Mouse (Mus musculus) midbrain, embryonic 16.5 days (tissue): ENCODE results near the gene Usb1. TPM values are rescaled to one million over a fixed set of nuclear protein-coding genes. Genes with fewer than 3 reads are reported as not detected.

Experiments used
- ATAC-seq: fragments of 200-750 bp; cut with Nextera tagmentation; 2 replicates; pipeline ENCODE4 v1.8.0; 2017; ENCODE audit warnings: moderate TSS enrichment
- H3K27ac ChIP-seq: fragments of 300-500 bp; sonication (generic); 2 replicates; pipeline ENCODE4 v1.5.1; 2014; ENCODE audit warnings: mild to moderate bottlenecking, low read length, mixed read lengths
- H3K27me3 ChIP-seq: fragments of 300-500 bp; sonication (generic); 2 replicates; pipeline ENCODE4 v1.6.1; 2014; ENCODE audit warnings: low read depth, low read length, mixed read lengths; ENCODE audit not compliant: control insufficient read depth, insufficient read depth
- H3K36me3 ChIP-seq: fragments of 300-500 bp; sonication (generic); 2 replicates; pipeline ENCODE4 v1.6.1; 2014; ENCODE audit warnings: mild to moderate bottlenecking, low read length, moderate library complexity, mixed read lengths; ENCODE audit not compliant: control insufficient read depth, insufficient read depth
- H3K4me1 ChIP-seq: fragments of 300-500 bp; sonication (generic); 2 replicates; pipeline ENCODE4 v1.6.1; 2014; ENCODE audit warnings: mild to moderate bottlenecking, low read length, mixed read lengths; ENCODE audit not compliant: control insufficient read depth, insufficient read depth
- H3K4me2 ChIP-seq: fragments of 300-500 bp; sonication (generic); 2 replicates; pipeline ENCODE4 v1.6.1; 2014; ENCODE audit warnings: mild to moderate bottlenecking, low read length, mixed read lengths
- H3K4me3 ChIP-seq: fragments of 300-500 bp; sonication (generic); 2 replicates; pipeline ENCODE4 v1.5.1; 2014; ENCODE audit warnings: low read depth, mild to moderate bottlenecking, low read length, moderate library complexity, mixed read lengths
- H3K9ac ChIP-seq: fragments of 300-500 bp; sonication (generic); 2 replicates; pipeline ENCODE4 v1.6.1; 2014; ENCODE audit warnings: low read depth, low read length, mixed read lengths
- H3K9me3 ChIP-seq: fragments of 300-500 bp; sonication (generic); replicated peaks from 2 replicates; pipeline ENCODE4 v1.6.1; 2014; ENCODE audit warnings: mild to moderate bottlenecking, low read length, mixed read lengths; ENCODE audit not compliant: control insufficient read depth, poor library complexity, severe bottlenecking
- WGBS: fragments of 180-500 bp; shearing (Covaris S2); extraction: QIAGEN DNeasy Blood & Tissue Kit; methylation state at CpG from one replicate; pipeline ENCODE4 v1.1.7; 2014; 5-methylcytosine and 5-hydroxymethylcytosine counted together
- polyA plus RNA-seq: library from polyadenylated mRNA; unstranded; fragments of >200 nt; fragmentation: Nextera tagmentation; extraction: Ambion mirVana; gene quantifications from 2 replicates; pipeline ENCODE4 v1.2.1, GENCODE M21; 2015

Usb1 gene
- polyA plus RNA-seq, 1 experiment from 2014 or later = 35.5 TPM

GRCm38 (mm10) chr8:95387936-95388335 is 55.9 kb downstream of the Usb1 start:
- no peak overlapping the region for H3K4me2 ChIP-seq

GRCm38 (mm10) chr8:95390312-95390711 is 58.2 kb downstream of the Usb1 start:
- Histone ChIP-seq H3K27me3 (no peaks in the 10 kb centered on the region), H3K27ac (no peak overlapping the region), H3K36me3 (no peaks in the 10 kb centered on the region), H3K4me3 (no peak overlapping the region), H3K9ac (no peak overlapping the region), H3K4me1 (no peaks in the 10 kb centered on the region), H3K4me2 (no peak overlapping the region), H3K9me3 (no peaks in the 10 kb centered on the region)
- 65% methylated on average over 4 of the region's 4 CpGs for WGBS
- no peak for ATAC-seq

More at GRCm38 (mm10) chr8:95387936-95388335, 55.9 kb downstream of the Usb1 start:
- Histone ChIP-seq H3K27me3 (no peaks in the 10 kb centered on the region), H3K9me3 (no peaks in the 10 kb centered on the region), H3K27ac (no peak overlapping the region), H3K9ac (no peak overlapping the region), H3K4me1 (no peaks in the 10 kb centered on the region), H3K4me3 (no peak overlapping the region), H3K36me3 (no peaks in the 10 kb centered on the region)
- 76% methylated on average over 7 of the region's 7 CpGs for WGBS
- ATAC-seq = no peak

- Histone ChIP-seq H3K27ac (no peak overlapping the region), H3K4me1 (no peaks in the 10 kb centered on the region), H3K4me2 (no peak overlapping the region), H3K9ac (no peak overlapping the region), H3K9me3 (no peaks in the 10 kb centered on the region), H3K4me3 (no peak overlapping the region), H3K36me3 (no peaks in the 10 kb centered on the region), H3K27me3 (no peaks in the 10 kb centered on the region)
- 79% methylated on average over 7 of the region's 7 CpGs for WGBS
- ATAC-seq = no peak
Observed at GRCm38 (mm10) chr8:95391101-95391500, 59.0 kb downstream of the Usb1 start.

GRCm38 (mm10) chr8:95392604-95393003 is 60.5 kb downstream of the Usb1 start:
- no peaks in the 10 kb centered on the region for H3K4me1 ChIP-seq
- H3K9ac ChIP-seq = no peak overlapping the region
- H3K4me3 ChIP-seq = no peak overlapping the region
- no peaks in the 10 kb centered on the region for H3K9me3 ChIP-seq
- H3K27me3 ChIP-seq = no peaks in the 10 kb centered on the region
- H3K27ac ChIP-seq = no peak overlapping the region
- ATAC-seq = no peak
- H3K4me2 ChIP-seq = no peak overlapping the region
- WGBS = 81% methylated on average over 5 of the region's 5 CpGs
- H3K36me3 ChIP-seq = no peaks in the 10 kb centered on the region

GRCm38 (mm10) chr8:95395186-95395918 is 63.3 kb downstream of the Usb1 start:
- Histone ChIP-seq H3K4me2 (no peak overlapping the region), H3K9ac (no peak overlapping the region), H3K4me3 (no peak overlapping the region), H3K9me3 (no peaks in the 10 kb centered on the region), H3K36me3 (no peaks in the 10 kb centered on the region), H3K27ac (no peak overlapping the region), H3K27me3 (no peaks in the 10 kb centered on the region), H3K4me1 (no peaks in the 10 kb centered on the region)
- 49% methylated on average over 8 of the region's 8 CpGs for WGBS
- no peak for ATAC-seq

- no peak overlapping the region for H3K4me3 ChIP-seq
- no peaks in the 10 kb centered on the region for H3K36me3 ChIP-seq
- H3K9me3 ChIP-seq = no peaks in the 10 kb centered on the region
- no peak for ATAC-seq
- H3K9ac ChIP-seq = no peak overlapping the region
- WGBS = 75% methylated on average over 11 of the region's 11 CpGs
- H3K27ac ChIP-seq = no peak overlapping the region
- H3K4me1 ChIP-seq = no peaks in the 10 kb centered on the region
- no peak overlapping the region for H3K4me2 ChIP-seq
- no peaks in the 10 kb centered on the region for H3K27me3 ChIP-seq
Observed at GRCm38 (mm10) chr8:95396752-95397151, 64.7 kb downstream of the Usb1 start.

Other genes with a start within 250 kb of the Usb1 start
- 28.2 and 31.1 TPM in 2 replicates for gene Kifc3, start 129.5 kb upstream of the Usb1 start, polyA plus RNA-seq
- gene Cngb1, start 25.7 kb upstream of the Usb1 start, polyA plus RNA-seq = 0.51 and 0.67 TPM in 2 replicates
- gene Tepp, start 21.7 kb upstream of the Usb1 start, polyA plus RNA-seq = 2.7 and 2.8 TPM in 2 replicates
- 16.2 and 17.5 TPM in 2 replicates for gene Zfp319, start 334 bp upstream of the Usb1 start, polyA plus RNA-seq
- gene Mmp15, start 20.0 kb downstream of the Usb1 start, polyA plus RNA-seq = 14.1 and 14.4 TPM in 2 replicates
- gene Cfap20, start 102.6 kb downstream of the Usb1 start, polyA plus RNA-seq = 122 and 128 TPM in 2 replicates
- 6.8 and 8.3 TPM in 2 replicates for gene Csnk2a2, start 157.8 kb downstream of the Usb1 start, polyA plus RNA-seq
- 2.4 and 2.7 TPM in 2 replicates for gene Ccdc113, start 201.8 kb downstream of the Usb1 start, polyA plus RNA-seq
- gene Prss54, start 244.1 kb downstream of the Usb1 start, polyA plus RNA-seq = not detected in 2 replicates